Mouse (Mus musculus): ENCODE results near the gene Nckap1l. TPM values are rescaled to one million over a fixed set of nuclear protein-coding genes. Genes with fewer than 3 reads are reported as not detected.

Gene Nckap1l
- polyA plus RNA-seq, 1 experiment from 2014 or later = 1.3 TPM

DNA sequence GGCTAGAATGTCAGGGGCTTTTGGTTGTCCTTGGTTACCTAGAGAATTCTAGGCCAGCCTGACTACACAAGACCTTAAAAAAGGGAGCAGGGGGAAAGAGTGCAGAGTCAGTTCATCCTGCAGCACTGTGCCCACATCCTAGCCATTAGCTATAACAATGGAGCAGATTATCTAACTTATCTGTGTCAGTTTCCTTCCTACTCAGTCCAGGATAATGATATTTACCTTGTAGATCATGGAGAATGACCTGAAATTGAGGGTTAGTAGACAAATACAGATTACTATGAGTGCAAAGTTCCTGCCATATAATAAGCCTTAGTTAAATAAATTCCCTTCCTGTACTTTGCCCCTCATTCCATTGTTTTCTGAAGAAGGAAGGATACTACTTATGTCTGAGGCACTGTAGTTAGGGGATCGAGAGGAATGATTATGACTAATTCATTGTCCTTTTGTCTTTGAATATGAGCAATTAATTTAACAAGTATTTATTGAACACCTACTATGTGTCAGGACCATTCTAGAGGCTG is 25.5 kb downstream of the Nckap1l start:
- 76% methylated on average over 1 of the region's 1 CpGs for WGBS
- no peak for DNase-seq (ENCODE audit: extremely low spot score, low spot score)
- Histone ChIP-seq H3K27me3 (ENCODE audit: poor library complexity, severe bottlenecking) (no peaks in the 10 kb centered on the region), H3K27ac (no peak overlapping the region), H3K4me1 (peaks cover 4% of the 10 kb centered on the region; the same call in 1 of the 2 replicates), H3K9me3 (no peaks in the 10 kb centered on the region), H3K36me3 (replicated peaks) (no peaks in the 10 kb centered on the region), H3K4me3 (no peak overlapping the region)

GRCm38 (mm10) chr15:103480129-103480528 is 26.5 kb downstream of the Nckap1l start:
- Histone ChIP-seq H3K9me3 (no peaks in the 10 kb centered on the region), H3K36me3 (replicated peaks) (no peaks in the 10 kb centered on the region), H3K4me3 (no peak overlapping the region), H3K27me3 (ENCODE audit: poor library complexity, severe bottlenecking) (no peaks in the 10 kb centered on the region), H3K27ac (no peak overlapping the region), H3K4me1 (peaks cover 14% of the 10 kb centered on the region)
- 84% methylated on average over 2 of the region's 2 CpGs for WGBS
- no peak for DNase-seq (ENCODE audit: extremely low spot score, low spot score)

- DNase-seq (ENCODE audit: extremely low spot score, low spot score) = peak; percentile 50
- Histone ChIP-seq H3K27ac (0 out of 2 replicates have a peak overlapping the region, but pooled peaks have one; percentile 36), H3K27me3 (ENCODE audit: poor library complexity, severe bottlenecking) (no peaks in the 10 kb centered on the region), H3K9me3 (no peaks in the 10 kb centered on the region), H3K4me3 (no peak overlapping the region), H3K4me1 (peaks cover 26% of the 10 kb centered on the region), H3K36me3 (replicated peaks) (no peaks in the 10 kb centered on the region)
- 0% methylated on average over 1 of the region's 1 CpGs for WGBS
These were observed 28.9 kb downstream of the Nckap1l start for GRCm38 (mm10) chr15:103482488-103482887.

DNA sequence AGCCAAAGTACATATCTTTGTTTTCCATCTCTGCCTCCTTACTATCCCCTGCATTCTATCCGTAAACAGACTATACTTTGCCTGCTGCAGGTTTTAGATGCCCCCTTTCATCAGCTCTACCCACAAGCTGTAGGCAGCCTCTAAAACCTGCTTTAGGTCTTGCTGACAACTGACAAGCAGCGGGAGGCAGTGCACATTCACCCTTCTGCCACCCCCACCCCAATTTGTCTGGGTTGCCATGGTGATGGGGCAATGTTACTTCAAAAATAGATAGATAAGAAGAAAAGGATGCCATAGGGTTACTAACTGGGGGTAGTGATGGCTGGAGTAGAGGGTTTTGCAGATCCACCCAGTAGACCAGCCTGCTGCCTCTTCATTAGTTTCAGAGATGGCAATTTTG is 30.9 kb downstream of the Nckap1l start:
- H3K4me1 ChIP-seq = peaks cover 26% of the 10 kb centered on the region
- no peak for DNase-seq (ENCODE audit: extremely low spot score, low spot score)
- peak overlapping the region; percentile 56; the same call in 1 of the 2 replicates for H3K27ac ChIP-seq
- no peaks in the 10 kb centered on the region for H3K9me3 ChIP-seq
- no peaks in the 10 kb centered on the region for H3K36me3 ChIP-seq (replicated peaks)
- 70% methylated on average over 2 of the region's 2 CpGs for WGBS
- no peak overlapping the region for H3K4me3 ChIP-seq
- H3K27me3 ChIP-seq (ENCODE audit: poor library complexity, severe bottlenecking) = no peaks in the 10 kb centered on the region

DNA sequence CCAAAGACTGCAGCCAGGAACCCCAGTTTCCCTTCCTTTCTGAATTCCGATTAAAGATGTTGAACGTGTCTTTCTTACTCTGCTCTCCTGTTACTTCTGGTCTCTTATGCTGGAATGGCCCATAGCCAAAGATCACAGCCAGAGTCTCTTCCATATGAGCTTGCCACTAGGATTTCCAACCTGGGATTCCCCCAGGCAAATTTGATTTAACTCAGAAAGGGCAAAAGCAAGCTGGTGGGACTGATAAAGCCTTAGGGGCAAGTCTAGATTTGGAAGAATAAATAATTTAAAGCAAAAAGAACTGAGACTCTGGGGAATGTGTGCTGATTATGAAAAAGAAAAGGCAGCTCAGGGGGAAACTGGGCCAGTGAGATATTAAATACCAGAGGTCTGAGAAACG is 31.5 kb downstream of the Nckap1l start:
- 71% methylated on average over 3 of the region's 3 CpGs for WGBS
- no peak overlapping the region for H3K27ac ChIP-seq
- no peaks in the 10 kb centered on the region for H3K27me3 ChIP-seq (ENCODE audit: poor library complexity, severe bottlenecking)
- no peak overlapping the region for H3K4me3 ChIP-seq
- no peaks in the 10 kb centered on the region for H3K9me3 ChIP-seq
- DNase-seq (ENCODE audit: extremely low spot score, low spot score) = no peak
- peaks cover 26% of the 10 kb centered on the region for H3K4me1 ChIP-seq
- H3K36me3 ChIP-seq (replicated peaks) = no peaks in the 10 kb centered on the region

GRCm38 (mm10) chr15:103486658-103487057 is 33.1 kb downstream of the Nckap1l start:
- Histone ChIP-seq H3K36me3 (replicated peaks) (no peaks in the 10 kb centered on the region), H3K4me3 (no peak overlapping the region), H3K27ac (no peak overlapping the region), H3K9me3 (no peaks in the 10 kb centered on the region), H3K27me3 (ENCODE audit: poor library complexity, severe bottlenecking) (no peaks in the 10 kb centered on the region), H3K4me1 (peaks cover 26% of the 10 kb centered on the region)
- WGBS = 79% methylated on average over 1 of the region's 1 CpGs
- no peak for DNase-seq (ENCODE audit: extremely low spot score, low spot score)

DNA sequence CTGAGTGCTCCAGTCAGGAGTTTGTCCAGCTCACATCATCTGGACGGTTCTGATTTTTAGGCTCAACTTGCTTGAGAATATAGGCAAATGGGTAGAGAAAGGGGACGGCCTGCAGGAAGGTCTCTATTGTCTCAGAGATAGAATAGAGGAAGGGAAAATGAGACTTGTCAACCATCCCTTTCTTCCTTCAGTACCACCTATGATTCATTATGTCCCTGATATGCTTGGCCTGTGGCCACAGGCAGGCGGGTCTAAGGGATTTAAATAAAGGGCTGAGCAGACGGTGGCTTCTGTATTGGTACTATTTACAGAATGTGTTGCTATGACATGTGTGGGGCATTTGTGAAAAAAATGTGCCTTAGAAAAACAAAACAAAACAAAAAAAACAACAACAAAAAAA is 34.7 kb downstream of the Nckap1l start:
- DNase-seq (ENCODE audit: extremely low spot score, low spot score) = no peak
- WGBS = 86% methylated on average over 4 of the region's 4 CpGs
- Histone ChIP-seq H3K27me3 (ENCODE audit: poor library complexity, severe bottlenecking) (no peaks in the 10 kb centered on the region), H3K4me1 (peaks cover 31% of the 10 kb centered on the region), H3K27ac (no peak overlapping the region), H3K36me3 (replicated peaks) (no peaks in the 10 kb centered on the region), H3K4me3 (no peak overlapping the region), H3K9me3 (no peaks in the 10 kb centered on the region)

DNA sequence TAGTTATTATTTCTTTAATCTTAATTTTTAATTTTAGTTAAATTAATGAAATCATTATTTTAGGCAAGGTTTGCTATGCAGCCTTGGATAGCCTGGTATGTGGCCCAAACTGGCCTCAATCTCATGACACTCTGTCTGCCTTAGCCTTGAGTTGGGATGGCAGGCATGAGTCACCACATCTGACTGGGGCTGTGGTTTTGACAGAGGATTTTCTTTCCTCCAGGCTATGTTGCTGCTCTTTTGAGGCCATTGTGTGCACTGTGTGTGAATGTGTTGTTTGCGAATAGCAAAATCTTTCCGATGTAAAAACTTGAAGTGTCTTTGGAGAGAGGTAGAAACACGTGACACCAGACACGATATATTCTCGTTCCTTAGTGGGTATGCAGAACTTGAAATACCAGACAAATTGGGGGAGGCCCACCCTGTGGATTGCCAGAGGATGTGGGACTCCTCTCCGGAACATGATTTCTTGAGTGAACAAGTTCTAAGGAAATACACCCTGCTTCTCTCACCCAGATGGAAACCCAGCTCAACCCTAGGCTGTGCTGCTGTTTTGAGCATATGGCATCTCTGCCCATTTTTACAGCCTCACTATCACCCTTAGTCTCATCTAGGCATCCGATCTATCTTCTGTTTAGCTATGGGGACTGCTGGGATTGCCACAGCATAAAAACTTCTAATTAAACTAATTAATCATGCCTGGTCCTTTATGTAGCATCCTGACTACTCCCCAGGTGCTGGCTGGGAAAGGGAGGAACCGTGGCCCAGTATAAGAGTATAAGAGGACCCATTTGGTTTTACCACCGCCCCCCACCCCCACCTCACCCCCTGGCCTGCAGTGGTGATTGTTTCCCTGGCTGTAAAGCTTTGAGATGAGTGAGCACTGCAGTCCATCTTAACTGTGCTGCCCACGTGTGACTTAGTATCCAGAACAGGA is 42.9 kb downstream of the Nckap1l start:
- no peak for DNase-seq (ENCODE audit: extremely low spot score, low spot score)
- Histone ChIP-seq H3K27ac (peak overlapping the region; percentile 44; the same call in 1 of the 2 replicates), H3K4me3 (no peak overlapping the region), H3K27me3 (ENCODE audit: poor library complexity, severe bottlenecking) (peaks cover 55% of the 10 kb centered on the region), H3K36me3 (replicated peaks) (no peaks in the 10 kb centered on the region), H3K4me1 (peaks cover 50% of the 10 kb centered on the region), H3K9me3 (no peaks in the 10 kb centered on the region)
- 78% methylated on average over 10 of the region's 10 CpGs for WGBS

GRCm38 (mm10) chr15:103498157-103498556 is 44.6 kb downstream of the Nckap1l start:
- Histone ChIP-seq H3K27me3 (ENCODE audit: poor library complexity, severe bottlenecking) (peaks cover 72% of the 10 kb centered on the region), H3K9me3 (no peaks in the 10 kb centered on the region), H3K36me3 (replicated peaks) (no peaks in the 10 kb centered on the region), H3K27ac (peak overlapping the region; percentile 44; the same call in 1 of the 2 replicates), H3K4me1 (peaks cover 55% of the 10 kb centered on the region), H3K4me3 (no peak overlapping the region)
- DNase-seq (ENCODE audit: extremely low spot score, low spot score) = no peak
- WGBS = 36% methylated on average over 3 of the region's 3 CpGs

- Histone ChIP-seq H3K36me3 (replicated peaks) (no peaks in the 10 kb centered on the region), H3K27ac (no peak overlapping the region), H3K4me1 (peaks cover 58% of the 10 kb centered on the region), H3K9me3 (no peaks in the 10 kb centered on the region), H3K27me3 (ENCODE audit: poor library complexity, severe bottlenecking) (peaks cover 91% of the 10 kb centered on the region), H3K4me3 (no peak overlapping the region)
- no peak for DNase-seq (ENCODE audit: extremely low spot score, low spot score)
- WGBS = 76% methylated on average over 1 of the region's 1 CpGs
These were observed 47.1 kb downstream of the Nckap1l start for GRCm38 (mm10) chr15:103500723-103501122.

- WGBS = 84% methylated on average over 2 of the region's 2 CpGs
- H3K4me1 ChIP-seq = peaks cover 57% of the 10 kb centered on the region
- no peaks in the 10 kb centered on the region for H3K36me3 ChIP-seq (replicated peaks)
- H3K27ac ChIP-seq = no peak overlapping the region
- no peak overlapping the region for H3K4me3 ChIP-seq
- no peak for DNase-seq (ENCODE audit: extremely low spot score, low spot score)
- no peaks in the 10 kb centered on the region for H3K9me3 ChIP-seq
- peaks cover 92% of the 10 kb centered on the region for H3K27me3 ChIP-seq (ENCODE audit: poor library complexity, severe bottlenecking)
These were observed 47.6 kb downstream of the Nckap1l start for GRCm38 (mm10) chr15:103501186-103501585.

DNA sequence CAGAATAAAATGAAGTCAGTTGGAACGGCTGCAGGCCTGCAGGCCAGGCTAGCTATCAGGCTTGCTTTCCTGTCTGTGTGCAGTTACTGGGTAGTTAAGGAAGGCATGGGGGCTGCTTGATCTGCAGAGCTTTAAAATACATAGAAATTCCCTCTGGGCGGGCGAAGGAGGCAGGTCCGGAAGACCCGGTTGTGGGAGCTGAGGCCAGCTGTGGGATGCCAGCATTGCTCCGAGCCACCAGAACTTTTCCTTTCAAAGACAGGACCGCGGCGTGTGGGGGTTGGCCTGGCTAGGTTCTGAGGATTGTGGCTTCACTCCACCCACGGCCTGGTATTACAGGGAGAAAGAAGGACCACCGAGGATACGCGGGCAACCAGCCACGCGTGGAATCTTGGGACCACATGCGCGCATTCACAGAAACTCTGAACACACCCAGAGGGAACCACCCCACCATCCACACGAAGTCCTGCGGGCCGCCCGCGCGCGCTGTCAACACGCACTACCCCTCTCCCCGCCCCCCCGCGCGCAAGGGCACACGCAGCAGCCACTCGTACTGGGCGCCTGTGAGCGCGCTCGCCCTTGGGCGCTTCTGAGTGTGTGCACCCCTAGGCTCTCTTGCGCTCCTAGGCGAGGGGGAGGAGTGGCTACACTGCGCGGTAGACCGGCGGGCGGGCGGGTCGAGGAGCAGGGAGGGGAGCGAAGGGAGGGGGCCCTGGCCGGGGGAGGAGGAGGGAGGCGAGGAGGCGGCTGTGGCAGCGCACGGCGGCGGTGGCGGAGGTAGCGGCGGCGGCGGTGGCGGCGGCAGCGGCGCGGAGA is 49.0 kb downstream of the Nckap1l start, which contains the start of gene Pde1b:
TSS of gene Pde1b (plus strand) at position 600 of the 816 bp plus-strand sequence.
- DNase-seq (ENCODE audit: extremely low spot score, low spot score) = peak; percentile 65
- H3K27ac ChIP-seq = peak within 1 kb of the TSS; percentile 88
- peaks cover 43% of the 10 kb centered on the region for H3K4me1 ChIP-seq
- H3K36me3 ChIP-seq (replicated peaks) = no peaks in the 10 kb centered on the region
- no peaks in the 10 kb centered on the region for H3K9me3 ChIP-seq
- peak within 1 kb of the TSS; percentile 64 for H3K4me3 ChIP-seq
- H3K27me3 ChIP-seq (ENCODE audit: poor library complexity, severe bottlenecking) = peaks cover 83% of the 10 kb centered on the region
- 2% methylated on average over 56 of the region's 63 CpGs for WGBS

All from forebrain, embryonic 10.5 days (tissue).